Mouse (Mus musculus): ENCODE results near the gene Gm5415. TPM values are rescaled to one million over a fixed set of nuclear protein-coding genes. Genes with fewer than 3 reads are reported as not detected.

The Gm5415 gene
- not detected in 2 replicates for polyA plus RNA-seq (2012; rRNA removed)

DNA sequence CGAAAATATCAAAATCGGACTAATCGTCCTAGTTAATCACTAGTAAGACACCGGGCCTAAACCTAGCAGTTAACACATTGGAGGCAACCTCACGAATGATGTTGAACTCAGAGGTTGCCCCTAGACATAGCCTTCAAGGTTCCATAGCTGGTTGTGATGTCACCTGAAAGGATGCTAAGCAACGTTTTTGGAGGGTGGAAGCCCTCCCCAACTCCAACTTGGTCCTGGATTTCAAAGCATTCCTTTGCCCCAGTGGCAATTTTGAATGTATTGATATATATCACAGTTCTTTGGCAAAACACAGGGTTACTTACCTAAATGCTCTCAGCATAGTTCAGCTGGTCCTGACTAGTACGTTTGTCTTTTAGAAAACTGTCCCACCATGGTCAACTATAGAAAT is at the start of gene Gm5415:
Gene Gm5415 (minus strand): TSS at position 101 of the 400 bp plus-strand sequence.

Measured in liver, embryonic 14 days (tissue).